Mouse (Mus musculus) kidney, embryonic 16.5 days (tissue): ENCODE measurements around the gene Dtx2. TPM values are rescaled to one million over a fixed set of nuclear protein-coding genes. Genes with fewer than 3 reads are reported as not detected.
A peak's percentile ranks its signal among the peaks of the same experiment; 100 is the strongest.

ENCODE experiments used
- ATAC-seq: fragments of 200-750 bp; cut with Nextera tagmentation; 2 replicates; pipeline ENCODE4 v1.8.0; 2017; ENCODE audit warnings: moderate TSS enrichment; ENCODE audit not compliant: low FRiP score, low TSS enrichment
- H3K27ac ChIP-seq: fragments of 300-500 bp; sonication (generic); 2 replicates; pipeline ENCODE4 v1.5.1; 2014; ENCODE audit warnings: low read length
- H3K27me3 ChIP-seq: fragments of 300-500 bp; sonication (generic); 2 replicates; pipeline ENCODE4 v1.6.1; 2014; ENCODE audit warnings: low read length, control low read depth, mixed read lengths; ENCODE audit not compliant: insufficient read depth
- H3K36me3 ChIP-seq: fragments of 300-500 bp; sonication (generic); 2 replicates; pipeline ENCODE4 v1.6.1; 2014; ENCODE audit warnings: low read length, control low read depth, mixed read lengths; ENCODE audit not compliant: insufficient read depth
- H3K4me1 ChIP-seq: fragments of 300-500 bp; sonication (generic); 2 replicates; pipeline ENCODE4 v1.6.1; 2014; ENCODE audit warnings: low read length, control low read depth, mixed read lengths; ENCODE audit not compliant: insufficient read depth
- H3K4me2 ChIP-seq: fragments of 300-500 bp; sonication (generic); replicated peaks from 2 replicates; pipeline ENCODE4 v1.6.1; 2014; ENCODE audit warnings: low read depth, low read length
- H3K4me3 ChIP-seq: fragments of 300-500 bp; sonication (generic); 2 replicates; pipeline ENCODE4 v1.5.1; 2014; ENCODE audit warnings: mild to moderate bottlenecking, low read length
- H3K9ac ChIP-seq: fragments of 300-500 bp; sonication (generic); replicated peaks from 2 replicates; pipeline ENCODE4 v1.6.1; 2014; ENCODE audit warnings: low read length
- H3K9me3 ChIP-seq: fragments of 300-500 bp; sonication (generic); 2 replicates; pipeline ENCODE4 v1.6.1; 2016; ENCODE audit warnings: low read length, control low read depth
- WGBS: fragments of 180-500 bp; shearing (Covaris S2); extraction: QIAGEN DNeasy Blood & Tissue Kit; methylation state at CpG from one replicate; pipeline ENCODE4 v1.1.7; 2014; 5-methylcytosine and 5-hydroxymethylcytosine counted together
- polyA plus RNA-seq: library from polyadenylated mRNA; unstranded; fragments of >200 nt; fragmentation: Nextera tagmentation; extraction: Ambion mirVana; gene quantifications from 2 replicates; pipeline ENCODE4 v1.2.1, GENCODE M21; 2015

Dtx2 gene
- polyA plus RNA-seq, 1 experiment from 2014 or later: 32.9 TPM

GRCm38 (mm10) chr5:136073051-136073450, 78.5 kb downstream of the Dtx2 start:
- Histone ChIP-seq H3K9ac (no peak overlapping the region), H3K27me3 (0 out of 2 replicates have a peak, but pooled peaks cover 2% of the 10 kb centered on the region), H3K4me3 (no peak overlapping the region), H3K27ac (no peak overlapping the region), H3K4me1 (peaks cover 9% of the 10 kb centered on the region), H3K36me3 (no peaks in the 10 kb centered on the region), H3K4me2 (no peak overlapping the region), H3K9me3 (no peaks in the 10 kb centered on the region)
- no peak for ATAC-seq
- WGBS: 35% methylated on average over 6 of the region's 6 CpGs

GRCm38 (mm10) chr5:136073526-136073925, 78.9 kb downstream of the Dtx2 start:
- Histone ChIP-seq H3K27ac (no peak overlapping the region), H3K36me3 (no peaks in the 10 kb centered on the region), H3K9ac (no peak overlapping the region), H3K4me1 (peaks cover 9% of the 10 kb centered on the region), H3K27me3 (no peaks in the 10 kb centered on the region), H3K4me2 (no peak overlapping the region), H3K9me3 (no peaks in the 10 kb centered on the region), H3K4me3 (no peak overlapping the region)
- ATAC-seq: no peak
- WGBS: 73% methylated on average over 11 of the region's 11 CpGs

GRCm38 (mm10) chr5:136075076-136075475, 80.5 kb downstream of the Dtx2 start:
- 83% methylated on average over 5 of the region's 5 CpGs for WGBS

DNA sequence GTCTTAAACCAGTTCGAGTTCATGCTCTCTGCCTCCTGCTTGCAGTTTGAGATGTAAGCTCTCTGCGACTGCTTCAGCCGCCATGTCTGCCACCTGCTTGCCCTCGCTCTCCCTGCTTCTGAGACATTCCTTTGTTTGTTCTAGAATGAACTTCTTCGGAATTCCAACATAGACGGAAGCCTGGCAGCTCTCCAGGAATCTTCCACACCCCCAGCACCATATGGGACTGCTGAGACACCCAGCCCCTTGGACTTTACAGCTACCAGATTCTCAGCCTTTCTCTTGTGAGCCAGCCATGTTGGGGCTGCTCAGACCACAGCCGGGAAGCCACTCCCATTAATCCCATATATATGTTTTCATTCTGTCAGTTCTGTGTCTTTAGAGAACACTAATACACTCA, 81.7 kb downstream of the Dtx2 start:
- Histone ChIP-seq H3K4me1 (peaks cover 9% of the 10 kb centered on the region), H3K9me3 (no peaks in the 10 kb centered on the region), H3K27me3 (no peaks in the 10 kb centered on the region), H3K4me2 (0 out of 2 replicates have a peak overlapping the region, but pooled peaks have one; percentile 3), H3K9ac (no peak overlapping the region), H3K27ac (peak overlapping the region; percentile 72), H3K4me3 (no peak overlapping the region), H3K36me3 (no peaks in the 10 kb centered on the region)
- ATAC-seq: peak; percentile 33; the same call in 1 of the 2 replicates
- 36% methylated on average over 7 of the region's 7 CpGs for WGBS

More at GRCm38 (mm10) chr5:136075076-136075475, 80.5 kb downstream of the Dtx2 start:
- no peak for ATAC-seq
- Histone ChIP-seq H3K27me3 (no peaks in the 10 kb centered on the region), H3K27ac (no peak overlapping the region), H3K36me3 (no peaks in the 10 kb centered on the region), H3K9ac (no peak overlapping the region), H3K4me2 (no peak overlapping the region), H3K4me1 (peaks cover 9% of the 10 kb centered on the region), H3K4me3 (no peak overlapping the region), H3K9me3 (no peaks in the 10 kb centered on the region)

DNA sequence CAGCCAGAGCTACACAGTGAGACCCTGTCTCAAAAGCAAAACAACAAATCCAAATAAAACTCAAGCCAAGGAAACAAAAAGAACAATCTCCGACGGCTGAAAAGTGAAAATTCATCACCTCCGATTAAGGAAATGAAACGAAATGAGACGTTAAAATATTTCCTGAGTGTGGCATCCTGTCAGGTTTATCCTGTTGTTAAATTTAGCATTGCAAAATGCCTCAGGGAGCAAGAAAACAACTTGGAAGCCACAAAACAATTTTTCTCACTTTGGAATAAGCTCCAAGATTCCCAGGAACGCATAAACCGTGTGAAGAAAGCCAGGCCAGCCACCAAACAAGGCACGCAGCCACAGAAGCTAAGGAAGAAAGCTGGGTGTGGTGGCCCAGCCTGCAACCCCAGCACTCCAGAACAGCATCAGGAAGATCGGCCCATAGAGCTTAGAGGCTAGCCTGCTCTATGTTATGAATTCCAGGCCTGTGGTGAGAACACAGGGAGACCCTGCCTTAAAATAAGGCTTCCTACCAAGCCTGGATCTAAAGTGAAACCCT, 82.5 kb downstream of the Dtx2 start:
- H3K4me3 ChIP-seq: no peak overlapping the region
- no peaks in the 10 kb centered on the region for H3K36me3 ChIP-seq
- no peak overlapping the region for H3K4me2 ChIP-seq
- H3K9me3 ChIP-seq: no peaks in the 10 kb centered on the region
- H3K27ac ChIP-seq: peak overlapping the region; percentile 72; the same call in 1 of the 2 replicates
- no peaks in the 10 kb centered on the region for H3K27me3 ChIP-seq
- 65% methylated on average over 9 of the region's 9 CpGs for WGBS
- ATAC-seq: no peak
- no peak overlapping the region for H3K9ac ChIP-seq
- peaks cover 9% of the 10 kb centered on the region for H3K4me1 ChIP-seq

DNA sequence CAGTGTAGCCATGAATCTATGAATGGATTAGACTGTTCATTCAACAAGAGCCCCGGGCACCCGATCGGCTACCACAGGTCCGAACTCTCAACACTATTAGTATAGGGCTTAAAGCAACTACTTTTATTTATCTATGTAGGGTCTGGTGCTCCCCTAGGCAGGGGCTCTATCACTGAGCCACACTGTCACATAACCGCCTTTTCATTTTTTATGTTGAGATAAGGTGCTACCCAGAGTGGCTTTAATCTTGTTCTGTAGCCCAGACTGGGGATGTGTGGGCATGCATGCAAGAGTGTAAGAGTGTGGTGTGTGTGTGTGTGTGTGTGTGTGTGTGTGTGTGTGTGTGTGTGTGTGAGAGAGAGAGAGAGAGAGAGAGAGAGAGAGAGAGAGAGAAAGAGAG, 83.5 kb downstream of the Dtx2 start:
- WGBS: 98% methylated on average over 5 of the region's 5 CpGs
- Histone ChIP-seq H3K27me3 (no peaks in the 10 kb centered on the region), H3K9me3 (no peaks in the 10 kb centered on the region), H3K36me3 (no peaks in the 10 kb centered on the region), H3K27ac (no peak overlapping the region), H3K9ac (no peak overlapping the region), H3K4me1 (peaks cover 10% of the 10 kb centered on the region), H3K4me2 (no peak overlapping the region), H3K4me3 (no peak overlapping the region)
- no peak for ATAC-seq

DNA sequence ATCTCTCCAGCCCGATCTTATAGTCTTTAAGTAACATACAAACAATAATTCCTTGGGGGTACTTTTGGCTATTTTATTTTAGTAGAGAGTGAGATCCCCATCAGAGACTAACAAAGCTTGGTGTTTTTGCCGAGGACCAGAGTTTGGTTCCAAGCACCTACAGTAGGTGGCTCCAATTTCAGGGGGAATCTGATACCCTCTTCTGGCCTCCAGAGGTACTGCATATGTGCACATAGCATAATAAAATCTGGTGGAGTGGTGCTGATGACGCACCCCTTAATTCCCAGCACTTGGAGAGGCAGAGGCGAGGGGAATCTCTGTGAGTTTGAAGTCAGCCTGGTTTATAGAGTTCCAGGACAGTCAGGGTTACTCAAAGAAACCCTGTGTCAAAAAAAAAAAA, 87.7 kb downstream of the Dtx2 start:
- H3K4me1 ChIP-seq: peaks cover 21% of the 10 kb centered on the region
- H3K9me3 ChIP-seq: no peaks in the 10 kb centered on the region
- no peak overlapping the region for H3K4me3 ChIP-seq
- no peaks in the 10 kb centered on the region for H3K27me3 ChIP-seq
- 84% methylated on average over 4 of the region's 4 CpGs for WGBS
- no peaks in the 10 kb centered on the region for H3K36me3 ChIP-seq
- H3K9ac ChIP-seq: no peak overlapping the region
- H3K4me2 ChIP-seq: no peak overlapping the region
- no peak for ATAC-seq
- H3K27ac ChIP-seq: no peak overlapping the region

Other genes with a start within 250 kb of the Dtx2 start
- 0.42 and 0.62 TPM in 2 replicates for gene Styxl1, start 216.4 kb upstream of the Dtx2 start, polyA plus RNA-seq
- gene Mdh2, start 216.3 kb upstream of the Dtx2 start, polyA plus RNA-seq: 690 and 691 TPM in 2 replicates
- gene Srrm3, start 187.9 kb upstream of the Dtx2 start, polyA plus RNA-seq: 0.27 and 1.0 TPM in 2 replicates
- gene Hspb1, start 106.9 kb upstream of the Dtx2 start, polyA plus RNA-seq: 69.9 and 70.5 TPM in 2 replicates
- 193 and 202 TPM in 2 replicates for gene Ywhag, start 60.2 kb upstream of the Dtx2 start, polyA plus RNA-seq
- gene Ssc4d, start 20.3 kb upstream of the Dtx2 start, polyA plus RNA-seq: 11.3 and 11.8 TPM in 2 replicates
- gene Zp3, start 14.7 kb upstream of the Dtx2 start, polyA plus RNA-seq: 0.18 and 0.20 TPM in 2 replicates
- 3.6 and 6.1 TPM in 2 replicates for gene Upk3b, start 43.7 kb downstream of the Dtx2 start, polyA plus RNA-seq
- 2.2 and 3.6 TPM in 2 replicates for gene Upk3bl, start 59.7 kb downstream of the Dtx2 start, polyA plus RNA-seq
- 15.9 and 18.5 TPM in 2 replicates for gene Rasa4, start 89.1 kb downstream of the Dtx2 start, polyA plus RNA-seq
- 243 and 245 TPM in 2 replicates for gene Polr2j, start 121.8 kb downstream of the Dtx2 start, polyA plus RNA-seq
- 39.5 and 40.2 TPM in 2 replicates for gene Lrwd1, start 141.3 kb downstream of the Dtx2 start, polyA plus RNA-seq
- 19.3 and 20.2 TPM in 2 replicates for gene Alkbh4, start 141.3 kb downstream of the Dtx2 start, polyA plus RNA-seq
- gene Orai2, start 175.9 kb downstream of the Dtx2 start, polyA plus RNA-seq: 6.1 and 6.6 TPM in 2 replicates
- 47.1 and 52.0 TPM in 2 replicates for gene Prkrip1, start 204.2 kb downstream of the Dtx2 start, polyA plus RNA-seq